Mouse (Mus musculus): ENCODE data around the gene Tlr6.

GRCm38 (mm10) chr5:64977128-64977527 lies 17.2 kb upstream of the Tlr6 start:
- TF ChIP-seq CTCF (IDR thresholded peaks at IDR 0.05; ENCODE audit: low read depth) (no peak), EP300 (IDR thresholded peaks at IDR 0.05; ENCODE audit: low read depth) (no peak)
